Mouse (Mus musculus) hindbrain, postnatal 0 days (tissue): ENCODE measurements around the gene Clgn. TPM values are rescaled to one million over a fixed set of nuclear protein-coding genes. Genes with fewer than 3 reads are reported as not detected.

Experiments
- ATAC-seq: fragments of 200-750 bp; cut with Nextera tagmentation; 2 replicates; pipeline ENCODE4 v1.8.0; 2017; ENCODE audit warnings: mild to moderate bottlenecking, moderate TSS enrichment, moderate library complexity
- DNase-seq: peaks from one replicate; pipeline ENCODE4 v3.0.0-alpha.2; 2015; ENCODE audit warnings: low spot score
- H3K27ac ChIP-seq: fragments of 300-500 bp; sonication (generic); 2 replicates; pipeline ENCODE4 v1.5.1; 2014; ENCODE audit warnings: mild to moderate bottlenecking
- H3K27me3 ChIP-seq: fragments of 300-500 bp; sonication (generic); 2 replicates; pipeline ENCODE4 v1.6.1; 2014; ENCODE audit warnings: low read length, mixed read lengths; ENCODE audit not compliant: insufficient read depth
- H3K36me3 ChIP-seq: fragments of 300-500 bp; sonication (generic); 2 replicates; pipeline ENCODE4 v1.6.1; 2014; ENCODE audit warnings: low read length, mixed read lengths; ENCODE audit not compliant: insufficient read depth
- H3K4me1 ChIP-seq: fragments of 300-500 bp; sonication (generic); 2 replicates; pipeline ENCODE4 v1.6.1; 2014; ENCODE audit warnings: antibody characterized with exemption, low read length, mixed read lengths; ENCODE audit not compliant: insufficient read depth
- H3K4me2 ChIP-seq: fragments of 300-500 bp; sonication (generic); 2 replicates; pipeline ENCODE4 v1.6.1; 2014; ENCODE audit warnings: low read depth, mild to moderate bottlenecking, low read length, moderate library complexity, mixed read lengths
- H3K4me3 ChIP-seq: fragments of 300-500 bp; sonication (generic); 2 replicates; pipeline ENCODE4 v1.5.1; 2014; ENCODE audit warnings: low read length
- H3K9ac ChIP-seq: fragments of 300-500 bp; sonication (generic); replicated peaks from 2 replicates; pipeline ENCODE4 v1.6.1; 2014; ENCODE audit warnings: mild to moderate bottlenecking, low read length, moderate library complexity, mixed read lengths
- H3K9me3 ChIP-seq: fragments of 300-500 bp; sonication (generic); 2 replicates; pipeline ENCODE4 v1.6.1; 2016; ENCODE audit warnings: low read length, mixed read lengths
- CTCF ChIP-seq: IDR thresholded peaks from 2 replicates; pipeline ENCODE4 v1.5.1; 2016; ENCODE audit warnings: antibody characterized with exemption, control low read depth, low read depth
- WGBS: fragments of 180-500 bp; shearing (Covaris S2); extraction: QIAGEN DNeasy Blood & Tissue Kit; methylation state at CpG from one replicate; pipeline ENCODE4 v1.1.7; 2014; 5-methylcytosine and 5-hydroxymethylcytosine counted together
- polyA plus RNA-seq: library from polyadenylated mRNA; unstranded; fragments of >200 nt; fragmentation: Nextera tagmentation; extraction: Ambion mirVana; gene quantifications from 2 replicates; pipeline ENCODE4 v1.2.1, GENCODE M21; 2015
- total RNA-seq: library from RNA; depleted of rRNA; stranded (reverse); fragments of >200 nt; gene quantifications from 2 replicates; pipeline ENCODE4 v1.2.3, GENCODE M21; 2014

The Clgn gene
- total and polyA plus RNA-seq, 2 experiments from 2014 or later, result 5.5 to 13.3 TPM

DNA sequence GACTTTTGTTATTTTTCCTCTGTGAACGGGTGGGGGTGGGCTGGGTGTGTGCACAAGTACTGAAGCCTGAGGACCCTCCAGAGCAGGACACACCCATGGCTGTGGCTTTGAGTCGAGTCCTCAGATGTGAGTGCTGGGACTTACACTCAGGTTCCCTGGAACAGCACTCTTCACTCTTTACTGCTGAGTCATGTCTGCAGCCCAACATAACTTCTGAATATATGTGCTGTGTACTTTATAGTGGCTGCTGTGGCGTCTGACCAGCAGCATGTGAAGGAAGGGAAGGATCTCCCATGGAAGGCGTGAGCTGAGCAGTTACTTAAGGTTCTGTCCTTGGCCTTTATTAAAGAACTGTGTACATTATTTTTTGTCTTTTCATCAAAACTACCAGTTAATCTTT lies 9.5 kb upstream of the Clgn start:
- H3K9ac ChIP-seq, result no peak overlapping the region
- DNase-seq (no peak), ATAC-seq (no peak)
- H3K4me1 ChIP-seq, result no peaks in the 10 kb centered on the region
- no peak overlapping the region for H3K4me3 ChIP-seq
- no peak for TF ChIP-seq CTCF
- H3K36me3 ChIP-seq, result no peaks in the 10 kb centered on the region
- no peaks in the 10 kb centered on the region for H3K9me3 ChIP-seq
- no peaks in the 10 kb centered on the region for H3K27me3 ChIP-seq
- H3K27ac ChIP-seq, result no peak overlapping the region
- 78% methylated on average over 4 of the region's 4 CpGs for WGBS
- H3K4me2 ChIP-seq, result no peak overlapping the region

DNA sequence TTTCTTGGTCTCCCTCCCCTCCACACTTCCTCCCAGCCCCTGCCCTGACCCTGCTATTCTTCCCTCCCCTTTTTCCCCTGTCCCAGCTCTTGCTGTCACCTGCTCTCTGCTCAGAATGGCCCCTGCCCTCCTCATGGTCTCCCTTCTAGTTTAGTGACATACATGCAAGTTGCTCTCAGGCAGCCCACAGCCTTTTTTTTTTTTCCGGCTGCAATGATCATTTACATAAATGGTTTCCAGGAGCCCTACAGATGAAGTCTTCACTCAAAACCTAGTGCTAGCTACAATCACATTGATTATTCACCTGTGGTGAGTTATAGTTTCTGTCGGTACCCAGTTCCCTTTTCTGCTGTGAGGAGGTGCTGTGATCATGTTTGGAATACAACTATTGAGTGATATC lies 8.7 kb upstream of the Clgn start:
- Histone ChIP-seq H3K4me1 (no peaks in the 10 kb centered on the region), H3K4me3 (no peak overlapping the region), H3K9ac (no peak overlapping the region), H3K27ac (no peak overlapping the region), H3K9me3 (no peaks in the 10 kb centered on the region), H3K36me3 (no peaks in the 10 kb centered on the region), H3K4me2 (no peak overlapping the region), H3K27me3 (no peaks in the 10 kb centered on the region)
- DNase-seq (no peak), ATAC-seq (no peak)
- WGBS, result 81% methylated on average over 2 of the region's 2 CpGs
- TF ChIP-seq CTCF, result no peak

DNA sequence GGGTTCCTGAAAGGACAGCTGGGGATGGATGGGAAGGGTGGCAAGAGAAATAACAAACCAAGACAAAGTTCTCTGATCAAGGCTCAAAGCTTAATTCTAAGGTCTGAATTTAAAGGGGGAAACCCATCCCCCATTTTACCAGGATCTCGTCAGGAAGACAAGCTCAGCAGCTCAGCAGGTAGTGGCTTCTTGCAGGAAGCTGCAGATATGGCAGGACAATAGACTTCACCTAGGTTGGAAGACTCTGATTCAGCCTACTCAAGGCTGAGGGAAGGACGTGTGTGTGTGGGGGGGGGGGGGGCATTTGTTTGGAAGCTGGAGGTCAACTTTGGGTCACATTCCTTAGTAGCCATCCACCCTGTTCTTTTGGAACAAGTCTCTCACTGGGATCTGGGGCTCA lies 6.8 kb upstream of the Clgn start:
- no peak overlapping the region for H3K27ac ChIP-seq
- H3K36me3 ChIP-seq, result no peaks in the 10 kb centered on the region
- no peaks in the 10 kb centered on the region for H3K27me3 ChIP-seq
- ATAC-seq (no peak), DNase-seq (no peak)
- no peaks in the 10 kb centered on the region for H3K4me1 ChIP-seq
- no peak overlapping the region for H3K4me2 ChIP-seq
- WGBS, result 31% methylated on average over 2 of the region's 2 CpGs
- TF ChIP-seq CTCF, result no peak
- H3K9ac ChIP-seq, result no peak overlapping the region
- H3K4me3 ChIP-seq, result no peak overlapping the region
- no peaks in the 10 kb centered on the region for H3K9me3 ChIP-seq

DNA sequence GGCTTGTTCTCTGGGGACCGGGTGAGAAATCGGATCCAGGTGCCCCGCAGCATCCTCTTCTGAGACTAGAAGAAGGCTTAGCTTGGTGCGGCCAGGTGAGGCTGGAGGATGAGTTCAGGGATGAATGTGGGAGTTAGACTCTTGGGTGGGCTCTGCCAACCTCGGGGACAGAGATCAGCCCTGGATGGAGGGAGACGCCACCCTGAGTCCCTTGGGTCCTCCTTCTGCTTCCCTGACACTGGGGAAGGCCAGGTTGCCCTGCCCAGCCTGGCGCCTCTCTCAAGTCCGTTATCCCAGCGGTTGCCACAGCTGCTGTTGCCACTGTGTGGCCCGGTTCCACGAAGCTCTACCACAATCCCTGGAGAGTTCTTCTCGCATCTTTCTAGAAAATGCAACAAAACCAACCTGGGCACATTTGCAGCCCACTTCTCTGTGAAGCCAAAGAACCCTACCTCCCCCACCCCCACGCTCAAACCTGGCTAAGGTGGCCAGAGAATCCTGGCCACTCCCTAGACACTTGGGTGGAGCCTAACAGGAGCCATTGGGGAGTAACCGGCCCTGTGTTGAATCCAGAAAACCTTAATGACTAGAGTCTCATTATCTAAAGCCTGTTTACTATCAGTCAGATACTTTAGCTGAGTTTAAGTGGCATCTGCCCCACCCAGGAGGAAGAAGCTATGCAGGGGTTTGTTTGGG lies 487 bp downstream of the Clgn start:
- no peaks in the 10 kb centered on the region; the same call in 1 of the 2 replicates for H3K27me3 ChIP-seq
- 3% methylated on average over 14 of the region's 14 CpGs for WGBS
- ATAC-seq (peak; percentile 58), DNase-seq (peak; percentile 20)
- no peak overlapping the region; the same call in 1 of the 2 replicates for H3K27ac ChIP-seq
- TF ChIP-seq CTCF, result no peak
- peak overlapping the region; percentile 77 for H3K4me3 ChIP-seq
- peak overlapping the region; percentile 74 for H3K9ac ChIP-seq
- H3K9me3 ChIP-seq, result no peaks in the 10 kb centered on the region
- H3K4me1 ChIP-seq, result 0 out of 2 replicates have a peak, but pooled peaks cover 4% of the 10 kb centered on the region
- H3K4me2 ChIP-seq, result peak overlapping the region; percentile 82
- no peaks in the 10 kb centered on the region for H3K36me3 ChIP-seq

DNA sequence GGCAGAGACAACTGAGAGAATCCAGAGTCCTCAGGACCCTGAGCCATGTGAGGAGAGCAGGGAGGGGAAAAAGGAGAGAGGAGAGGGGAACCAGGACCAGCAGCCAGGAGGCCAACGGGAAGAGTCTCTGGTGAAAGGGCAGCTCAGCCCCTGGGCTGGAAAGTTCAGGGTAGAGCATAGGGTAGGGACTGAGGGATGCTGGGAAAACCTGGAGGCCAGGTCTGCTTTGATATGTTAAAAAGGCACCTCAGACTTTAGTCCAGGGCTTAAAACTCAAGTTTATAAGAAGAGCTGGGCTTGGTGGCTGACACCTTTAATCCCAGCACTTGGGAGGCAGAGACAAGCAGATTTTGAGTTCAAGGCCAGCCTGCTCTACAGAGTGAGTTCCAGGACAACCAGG lies 2.9 kb downstream of the Clgn start:
- DNase-seq, result no peak
- Histone ChIP-seq H3K9me3 (no peaks in the 10 kb centered on the region), H3K36me3 (no peaks in the 10 kb centered on the region), H3K27ac (no peak overlapping the region), H3K4me2 (no peak overlapping the region), H3K4me1 (0 out of 2 replicates have a peak, but pooled peaks cover 4% of the 10 kb centered on the region), H3K9ac (no peak overlapping the region), H3K27me3 (no peaks in the 10 kb centered on the region; the same call in 1 of the 2 replicates), H3K4me3 (no peak overlapping the region)
- TF ChIP-seq CTCF, result no peak
- no peak for ATAC-seq
- 79% methylated on average over 1 of the region's 1 CpGs for WGBS

DNA sequence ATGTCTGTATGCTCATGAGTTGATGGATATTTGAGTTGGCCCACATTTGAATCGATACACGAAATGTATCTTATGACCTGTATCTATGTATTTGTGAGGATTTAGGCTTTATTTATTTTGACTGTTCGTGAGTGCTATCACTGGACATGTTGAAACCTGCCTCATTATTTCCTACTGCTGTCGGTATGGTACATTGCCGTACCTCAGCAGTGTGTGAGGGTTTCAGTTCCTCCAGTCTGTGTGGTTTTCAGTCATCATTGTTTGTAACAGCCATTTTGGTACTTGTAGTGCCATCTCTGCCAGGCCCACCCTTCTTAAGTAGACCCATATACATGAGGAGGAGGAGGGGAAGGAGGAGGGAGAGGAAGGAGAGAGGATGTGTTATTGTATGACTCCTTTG lies 4.7 kb downstream of the Clgn start:
- H3K4me2 ChIP-seq, result no peak overlapping the region
- H3K4me3 ChIP-seq, result no peak overlapping the region
- no peaks in the 10 kb centered on the region for H3K9me3 ChIP-seq
- H3K9ac ChIP-seq, result no peak overlapping the region
- TF ChIP-seq CTCF, result no peak
- no peak for DNase-seq
- no peaks in the 10 kb centered on the region for H3K27me3 ChIP-seq
- H3K27ac ChIP-seq, result no peak overlapping the region
- no peak for ATAC-seq
- H3K4me1 ChIP-seq, result 0 out of 2 replicates have a peak, but pooled peaks cover 4% of the 10 kb centered on the region
- WGBS, result 91% methylated on average over 5 of the region's 5 CpGs
- no peaks in the 10 kb centered on the region for H3K36me3 ChIP-seq

DNA sequence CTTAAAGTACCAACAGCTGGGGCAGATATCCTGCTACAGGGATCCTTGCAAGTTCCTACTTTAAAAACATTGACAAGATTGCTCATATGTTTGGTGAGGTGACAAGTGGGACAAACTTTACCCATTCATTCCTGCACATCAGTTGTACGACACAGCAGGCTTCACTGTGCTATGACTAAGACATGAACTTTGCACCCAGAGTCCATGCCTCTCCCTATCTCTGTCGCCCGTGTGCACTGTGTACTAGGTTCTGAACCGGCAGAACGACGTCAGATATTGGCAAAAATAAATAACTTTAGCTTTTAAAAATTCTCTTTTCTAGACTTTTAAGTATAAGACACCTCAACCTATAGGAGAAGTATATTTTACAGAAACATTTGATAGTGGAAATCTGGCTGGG lies 7.0 kb downstream of the Clgn start:
- TF ChIP-seq CTCF, result no peak
- ATAC-seq, result no peak

More for the DNA sequence above, 7.0 kb downstream of the Clgn start:
- no peak overlapping the region for H3K27ac ChIP-seq
- DNase-seq, result no peak
- no peaks in the 10 kb centered on the region for H3K27me3 ChIP-seq
- H3K4me2 ChIP-seq, result no peak overlapping the region
- H3K36me3 ChIP-seq, result no peaks in the 10 kb centered on the region
- H3K9ac ChIP-seq, result no peak overlapping the region
- 92% methylated on average over 6 of the region's 6 CpGs for WGBS
- H3K4me1 ChIP-seq, result no peaks in the 10 kb centered on the region
- no peak overlapping the region for H3K4me3 ChIP-seq
- no peaks in the 10 kb centered on the region for H3K9me3 ChIP-seq
